Mouse (Mus musculus) brain, embryonic 14.5 days (tissue): ENCODE results near the gene Tox2.

Source experiments
- CTCF ChIP-seq: fragments of 200-500 bp; IDR thresholded peaks from 2 replicates; pipeline ENCODE4 v1.5.1; 2012; ENCODE audit warnings: inconsistent platforms, mild to moderate bottlenecking, moderate library complexity, borderline replicate concordance; ENCODE audit not compliant: insufficient read depth, insufficient read length; ENCODE audit errors: extremely low read depth
- POLR2A ChIP-seq: fragments of 200-500 bp; IDR thresholded peaks from 2 replicates; pipeline ENCODE4 v1.6.1; 2012; ENCODE audit warnings: mild to moderate bottlenecking, inconsistent platforms, borderline replicate concordance; ENCODE audit not compliant: poor library complexity, insufficient read depth, insufficient read length, severe bottlenecking; ENCODE audit errors: extremely low read depth

GRCm38 (mm10) chr2:163194015-163194414 lies 8.9 kb upstream of the Tox2 start:
- TF ChIP-seq POLR2A = no peak
- TF ChIP-seq CTCF = no peak
